Mouse (Mus musculus): Measurements from ENCODE around the gene Ttc7b. TPM values are rescaled to one million over a fixed set of nuclear protein-coding genes. Genes with fewer than 3 reads are reported as not detected.

Gene Ttc7b
- total and polyA plus RNA-seq, 3 experiments, result 21.1 to 33.9 (median 26.8) TPM

GRCm38 (mm10) chr12:100337351-100338018, 183.1 kb downstream of the Ttc7b start:
- H3K9me3 ChIP-seq (replicated peaks), result no peaks in the 10 kb centered on the region
- DNase-seq (ENCODE audit: low spot score), result no peak
- H3K4me1 ChIP-seq (ENCODE audit: insufficient read depth, low read depth, low read length), result peaks cover 2% of the 10 kb centered on the region
- no peaks in the 10 kb centered on the region for H3K36me3 ChIP-seq (replicated peaks)
- no peak overlapping the region for H3K4me3 ChIP-seq (ENCODE audit: low read depth, low read length)
- H3K27me3 ChIP-seq (ENCODE audit: insufficient read depth, low read length), result peaks cover 26% of the 10 kb centered on the region
- no peak for ATAC-seq (ENCODE audit: extremely low read depth, insufficient number of reproducible peaks, low FRiP score, poor library complexity, severe bottlenecking)
- TF ChIP-seq GATA2 (IDR thresholded peaks at IDR 0.05; ENCODE audit: borderline replicate concordance, low read depth, low read length) (no peak), GATA1 (IDR thresholded peaks at IDR 0.05; ENCODE audit: borderline replicate concordance, low read length) (no peak), CTCF (IDR thresholded peaks at IDR 0.05; ENCODE audit: low read depth, low read length) (no peak), POLR2AphosphoS5 (IDR thresholded peaks at IDR 0.05; ENCODE audit: insufficient replicate concordance, low read depth, low read length) (no peak), TAL1 (conservative IDR thresholded peaks at IDR 0.05; ENCODE audit: low read depth, low read length) (no peak)

GRCm38 (mm10) chr12:100336241-100336640, 184.4 kb downstream of the Ttc7b start:
- Histone ChIP-seq H3K4me1 (ENCODE audit: insufficient read depth, low read depth, low read length) (peaks cover 2% of the 10 kb centered on the region), H3K9me3 (replicated peaks) (no peaks in the 10 kb centered on the region), H3K27me3 (ENCODE audit: insufficient read depth, low read length) (peaks cover 26% of the 10 kb centered on the region), H3K36me3 (replicated peaks) (no peaks in the 10 kb centered on the region), H3K4me3 (ENCODE audit: low read depth, low read length) (no peak overlapping the region)
- TF ChIP-seq GATA2 (IDR thresholded peaks at IDR 0.05; ENCODE audit: borderline replicate concordance, low read depth, low read length) (no peak), POLR2AphosphoS5 (IDR thresholded peaks at IDR 0.05; ENCODE audit: insufficient replicate concordance, low read depth, low read length) (no peak), CTCF (IDR thresholded peaks at IDR 0.05; ENCODE audit: low read depth, low read length) (no peak), GATA1 (IDR thresholded peaks at IDR 0.05; ENCODE audit: borderline replicate concordance, low read length) (no peak), TAL1 (conservative IDR thresholded peaks at IDR 0.05; ENCODE audit: low read depth, low read length) (no peak)
- DNase-seq (ENCODE audit: low spot score) (no peak), ATAC-seq (ENCODE audit: extremely low read depth, insufficient number of reproducible peaks, low FRiP score, poor library complexity, severe bottlenecking) (no peak)

GRCm38 (mm10) chr12:100331806-100332205, 188.8 kb downstream of the Ttc7b start:
- ATAC-seq (ENCODE audit: extremely low read depth, insufficient number of reproducible peaks, low FRiP score, poor library complexity, severe bottlenecking) (no peak), DNase-seq (ENCODE audit: low spot score) (no peak)
- Histone ChIP-seq H3K36me3 (replicated peaks) (no peaks in the 10 kb centered on the region), H3K4me3 (ENCODE audit: low read depth, low read length) (no peak overlapping the region), H3K9me3 (replicated peaks) (no peaks in the 10 kb centered on the region), H3K4me1 (ENCODE audit: insufficient read depth, low read depth, low read length) (no peaks in the 10 kb centered on the region), H3K27me3 (ENCODE audit: insufficient read depth, low read length) (peaks cover 15% of the 10 kb centered on the region)
- TF ChIP-seq TAL1 (conservative IDR thresholded peaks at IDR 0.05; ENCODE audit: low read depth, low read length) (no peak), CTCF (IDR thresholded peaks at IDR 0.05; ENCODE audit: low read depth, low read length) (no peak), GATA2 (IDR thresholded peaks at IDR 0.05; ENCODE audit: borderline replicate concordance, low read depth, low read length) (no peak), POLR2AphosphoS5 (IDR thresholded peaks at IDR 0.05; ENCODE audit: insufficient replicate concordance, low read depth, low read length) (no peak)

- H3K4me1 ChIP-seq (ENCODE audit: insufficient read depth, low read depth, low read length), result no peaks in the 10 kb centered on the region
- TF ChIP-seq POLR2AphosphoS5 (IDR thresholded peaks at IDR 0.05; ENCODE audit: insufficient replicate concordance, low read depth, low read length), result no peak
- TF ChIP-seq GATA1 (IDR thresholded peaks at IDR 0.05; ENCODE audit: borderline replicate concordance, low read length), result no peak
- TF ChIP-seq CTCF (IDR thresholded peaks at IDR 0.05; ENCODE audit: low read depth, low read length), result no peak
- no peak for TF ChIP-seq GATA2 (IDR thresholded peaks at IDR 0.05; ENCODE audit: borderline replicate concordance, low read depth, low read length)
- DNase-seq (ENCODE audit: low spot score) (no peak), ATAC-seq (ENCODE audit: extremely low read depth, insufficient number of reproducible peaks, low FRiP score, poor library complexity, severe bottlenecking) (no peak)
- H3K36me3 ChIP-seq (replicated peaks), result peaks cover 2% of the 10 kb centered on the region
- H3K9me3 ChIP-seq (replicated peaks), result no peaks in the 10 kb centered on the region
- peaks cover 15% of the 10 kb centered on the region for H3K27me3 ChIP-seq (ENCODE audit: insufficient read depth, low read length)
- H3K4me3 ChIP-seq (ENCODE audit: low read depth, low read length), result no peak overlapping the region
Measured at GRCm38 (mm10) chr12:100330234-100330633, 190.4 kb downstream of the Ttc7b start.

GRCm38 (mm10) chr12:100328998-100329397, 191.6 kb downstream of the Ttc7b start:
- peaks cover 13% of the 10 kb centered on the region; the same call in 1 of the 2 replicates for H3K27me3 ChIP-seq (ENCODE audit: insufficient read depth, low read length)
- H3K4me3 ChIP-seq (ENCODE audit: low read depth, low read length), result no peak overlapping the region
- no peak for DNase-seq (ENCODE audit: low spot score)
- no peak for ATAC-seq (ENCODE audit: extremely low read depth, insufficient number of reproducible peaks, low FRiP score, poor library complexity, severe bottlenecking)
- TF ChIP-seq POLR2AphosphoS5 (IDR thresholded peaks at IDR 0.05; ENCODE audit: insufficient replicate concordance, low read depth, low read length), result no peak
- H3K4me1 ChIP-seq (ENCODE audit: insufficient read depth, low read depth, low read length), result no peaks in the 10 kb centered on the region
- peaks cover 3% of the 10 kb centered on the region for H3K36me3 ChIP-seq (replicated peaks)
- no peaks in the 10 kb centered on the region for H3K9me3 ChIP-seq (replicated peaks)

- no peaks in the 10 kb centered on the region for H3K4me1 ChIP-seq (ENCODE audit: insufficient read depth, low read depth, low read length)
- no peak for TF ChIP-seq GATA1 (IDR thresholded peaks at IDR 0.05; ENCODE audit: borderline replicate concordance, low read length)
- TF ChIP-seq GATA2 (IDR thresholded peaks at IDR 0.05; ENCODE audit: borderline replicate concordance, low read depth, low read length), result no peak
- TF ChIP-seq POLR2AphosphoS5 (IDR thresholded peaks at IDR 0.05; ENCODE audit: insufficient replicate concordance, low read depth, low read length), result no peak
- TF ChIP-seq TAL1 (conservative IDR thresholded peaks at IDR 0.05; ENCODE audit: low read depth, low read length), result no peak
- TF ChIP-seq CTCF (IDR thresholded peaks at IDR 0.05; ENCODE audit: low read depth, low read length), result no peak
- peaks cover 3% of the 10 kb centered on the region for H3K36me3 ChIP-seq (replicated peaks)
- no peak overlapping the region for H3K4me3 ChIP-seq (ENCODE audit: low read depth, low read length)
- no peaks in the 10 kb centered on the region for H3K9me3 ChIP-seq (replicated peaks)
- ATAC-seq (ENCODE audit: extremely low read depth, insufficient number of reproducible peaks, low FRiP score, poor library complexity, severe bottlenecking), result no peak
- H3K27me3 ChIP-seq (ENCODE audit: insufficient read depth, low read length), result peaks cover 14% of the 10 kb centered on the region; the same call in 1 of the 2 replicates
- DNase-seq (ENCODE audit: low spot score), result no peak
Measured at GRCm38 (mm10) chr12:100328557-100328956, 192.1 kb downstream of the Ttc7b start.
